Mouse (Mus musculus): ENCODE results near the gene 9130008F23Rik.

Gene 9130008F23Rik

GRCm38 (mm10) chr17:40879924-40880691 lies at the start of gene 9130008F23Rik:
Gene 9130008F23Rik (minus strand): TSS chr17:40880559.
- peak; percentile 33 for DNase-seq (ENCODE audit: low read depth, low spot score)

- DNase-seq (ENCODE audit: low read depth, low spot score): no peak
Observed at GRCm38 (mm10) chr17:40915499-40915898, 35.1 kb upstream of the 9130008F23Rik start.

GRCm38 (mm10) chr17:40914250-40914649 lies 33.9 kb upstream of the 9130008F23Rik start, which contains the start of gene Glyatl3:
Gene Glyatl3 (minus strand): TSS chr17:40914350.
- no peak for DNase-seq (ENCODE audit: low read depth, low spot score)

GRCm38 (mm10) chr17:40904721-40905154 lies 24.4 kb upstream of the 9130008F23Rik start:
- peak; percentile 55 for DNase-seq (ENCODE audit: low read depth, low spot score)

- peak; percentile 64 for DNase-seq (ENCODE audit: low read depth, low spot score)
Observed at GRCm38 (mm10) chr17:40904056-40904597, 23.8 kb upstream of the 9130008F23Rik start.

GRCm38 (mm10) chr17:40903345-40903744 lies 23.0 kb upstream of the 9130008F23Rik start:
- no peak for DNase-seq (ENCODE audit: low read depth, low spot score)

DNA sequence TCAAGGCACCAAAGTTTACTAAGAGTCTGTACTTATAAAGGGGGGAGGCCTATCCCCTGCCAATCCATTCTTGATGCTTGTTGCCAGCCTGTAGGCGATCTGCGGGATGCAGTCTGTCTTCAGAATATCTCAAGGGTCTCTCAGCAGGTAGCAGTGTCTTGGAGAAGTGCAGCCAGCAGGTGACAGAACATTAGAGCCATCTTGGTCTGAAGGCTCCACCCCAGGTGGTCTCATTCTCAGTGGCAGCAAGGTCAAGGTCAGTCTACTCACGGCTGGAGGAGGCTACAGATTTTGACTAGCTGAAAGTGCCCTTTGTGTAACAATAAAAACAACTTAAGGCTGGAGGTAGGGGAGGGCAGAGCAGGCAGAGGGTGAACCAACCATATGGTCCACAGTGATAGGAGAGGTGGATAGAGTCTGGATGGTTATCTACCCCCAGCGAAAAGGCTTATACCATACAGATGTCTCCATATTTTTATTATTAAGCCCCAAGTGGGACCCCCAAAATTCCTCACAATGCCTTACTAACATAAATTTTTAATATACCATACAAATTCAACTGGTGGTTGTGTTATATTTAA lies 19.5 kb upstream of the 9130008F23Rik start:
- peak; percentile 87 for DNase-seq (ENCODE audit: low read depth, low spot score)

DNA sequence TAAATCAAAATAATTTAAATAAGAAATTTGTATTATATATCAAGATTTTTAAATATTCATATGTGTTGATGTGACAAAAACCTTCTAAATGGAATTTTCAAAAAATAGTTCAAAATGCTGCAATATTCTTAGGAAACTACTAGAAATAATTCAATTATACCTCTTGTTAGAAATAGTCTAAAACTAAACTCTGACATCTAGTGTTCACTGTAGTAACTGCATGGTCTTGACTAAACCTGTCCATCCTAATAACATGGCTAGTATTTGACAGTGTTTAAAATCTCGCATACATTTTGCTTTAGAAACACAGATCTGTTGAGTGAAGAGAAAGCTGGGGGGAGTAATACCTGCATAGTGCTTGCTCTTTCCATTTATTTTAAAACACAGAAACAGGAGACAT lies 16.5 kb upstream of the 9130008F23Rik start:
- peak; percentile 47 for DNase-seq (ENCODE audit: low read depth, low spot score)

DNA sequence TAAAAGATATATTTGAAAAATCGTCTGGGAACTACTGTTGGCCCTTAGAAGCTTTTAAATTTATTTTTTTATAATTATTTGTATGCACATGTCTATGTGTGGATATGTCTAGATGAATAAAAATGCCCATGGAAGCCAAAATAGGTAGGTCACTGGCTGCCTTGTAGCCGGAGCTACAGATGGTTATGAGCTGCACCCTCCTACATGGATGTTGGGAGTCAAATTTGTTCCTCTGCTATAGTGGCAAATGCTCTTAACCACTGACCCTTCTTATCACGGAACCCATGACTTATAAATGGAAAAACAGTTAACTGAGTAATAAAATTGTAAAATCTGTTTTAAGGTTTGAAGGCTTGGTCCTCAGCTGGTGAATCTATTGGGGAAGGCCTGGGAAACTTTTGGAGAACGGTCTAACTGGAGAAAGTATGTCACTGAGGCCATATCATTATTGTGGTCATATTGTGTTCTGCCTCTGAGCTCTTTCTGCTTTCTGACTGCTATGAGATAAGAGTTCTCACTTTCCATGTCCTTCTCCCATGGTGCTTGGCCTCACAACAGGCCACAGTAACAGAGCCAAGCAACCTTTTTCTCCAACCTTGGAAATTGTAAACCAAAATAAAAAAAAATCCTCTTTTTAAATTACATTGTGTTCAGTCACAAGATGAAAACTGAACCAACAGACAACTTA lies 7.6 kb upstream of the 9130008F23Rik start:
- DNase-seq (ENCODE audit: low read depth, low spot score): no peak

DNA sequence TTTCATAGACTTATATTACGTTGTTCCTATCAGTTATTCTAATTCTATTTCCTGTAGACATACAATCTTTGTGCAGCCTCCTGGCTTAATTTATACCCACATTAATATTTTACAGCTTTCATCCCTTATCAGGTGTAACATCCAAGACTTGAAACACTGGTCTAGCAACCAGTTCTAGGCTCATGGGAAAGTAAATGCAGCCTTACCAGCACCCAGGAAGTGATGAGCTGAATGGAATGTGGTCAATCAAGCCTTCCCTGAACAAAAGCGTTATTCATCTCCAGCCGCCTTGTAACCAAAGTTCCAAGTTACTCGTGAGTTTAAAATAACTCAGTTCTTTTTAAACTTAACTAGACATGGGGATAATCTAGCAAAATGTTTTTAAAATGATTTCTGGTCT lies 4.8 kb upstream of the 9130008F23Rik start:
- DNase-seq (ENCODE audit: low read depth, low spot score): no peak

DNA sequence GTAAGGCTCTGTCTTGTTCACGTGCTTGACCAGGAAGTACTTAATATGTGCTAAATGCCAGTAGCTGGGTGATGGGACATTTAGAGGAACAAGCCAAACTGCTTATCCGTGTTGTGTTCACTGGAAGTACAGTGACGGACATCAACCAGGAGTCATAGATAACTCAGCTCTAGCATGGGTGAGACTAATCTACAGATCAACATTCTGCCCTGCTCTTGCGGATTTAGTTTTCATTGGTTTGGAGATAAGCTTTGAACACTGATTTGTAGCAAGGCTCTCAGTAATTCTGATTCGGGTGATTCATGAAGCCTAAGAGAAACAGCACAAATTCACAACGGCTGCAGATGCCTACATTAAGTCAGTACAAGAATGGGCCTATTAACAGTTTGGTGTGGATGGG lies 1.8 kb upstream of the 9130008F23Rik start:
- DNase-seq (ENCODE audit: low read depth, low spot score): no peak

DNA sequence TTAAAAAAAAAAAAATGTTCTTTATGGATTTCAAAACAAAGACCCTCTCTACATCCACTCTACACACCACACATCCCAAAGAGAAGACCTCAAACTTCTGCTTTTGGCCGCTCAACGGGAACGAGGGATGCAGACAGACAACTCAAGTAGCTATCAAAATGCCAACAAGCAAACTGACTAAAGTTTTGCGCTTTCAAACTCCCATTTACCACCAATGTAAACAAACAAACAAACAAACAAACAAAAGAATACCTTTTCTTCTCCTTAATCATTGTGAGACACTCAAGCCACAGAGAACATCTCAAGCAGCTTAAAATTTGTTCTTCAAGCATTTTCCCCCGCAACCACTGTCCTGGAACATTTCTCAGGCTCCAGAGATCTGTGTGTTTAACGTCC lies 833 bp downstream of the 9130008F23Rik start:
- DNase-seq (ENCODE audit: low read depth, low spot score): no peak

GRCm38 (mm10) chr17:40877741-40878140 lies 2.6 kb downstream of the 9130008F23Rik start:
- no peak for DNase-seq (ENCODE audit: low read depth, low spot score)

- DNase-seq (ENCODE audit: low read depth, low spot score): no peak
Observed at GRCm38 (mm10) chr17:40875568-40875967, 4.8 kb downstream of the 9130008F23Rik start.

DNA sequence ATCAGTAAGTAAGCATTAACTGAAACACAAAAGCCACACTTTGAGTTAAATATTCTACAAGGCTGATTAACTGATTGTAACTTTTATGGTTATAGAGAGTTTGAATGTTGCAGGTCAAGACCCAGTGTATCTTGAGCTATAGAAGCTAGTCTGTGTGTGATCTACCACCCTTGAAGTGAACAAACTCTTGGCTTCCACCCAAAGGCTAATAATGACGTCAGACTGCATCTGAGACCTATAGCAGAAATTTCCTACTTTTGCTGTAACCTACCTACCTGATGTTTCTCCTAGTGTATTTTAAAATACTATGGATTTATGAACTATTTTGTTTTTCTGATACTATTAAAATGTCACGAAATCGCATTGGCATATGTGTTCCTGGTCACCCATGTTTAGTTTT lies 5.7 kb downstream of the 9130008F23Rik start:
- DNase-seq (ENCODE audit: low read depth, low spot score): no peak

- no peak for DNase-seq (ENCODE audit: low read depth, low spot score)
Observed at GRCm38 (mm10) chr17:40873582-40874011, 6.8 kb downstream of the 9130008F23Rik start.

- no peak for DNase-seq (ENCODE audit: low read depth, low spot score)
Observed at GRCm38 (mm10) chr17:40872626-40873025, 7.7 kb downstream of the 9130008F23Rik start.

GRCm38 (mm10) chr17:40868952-40869747 lies 11.2 kb downstream of the 9130008F23Rik start:
- DNase-seq (ENCODE audit: low read depth, low spot score): no peak

DNA sequence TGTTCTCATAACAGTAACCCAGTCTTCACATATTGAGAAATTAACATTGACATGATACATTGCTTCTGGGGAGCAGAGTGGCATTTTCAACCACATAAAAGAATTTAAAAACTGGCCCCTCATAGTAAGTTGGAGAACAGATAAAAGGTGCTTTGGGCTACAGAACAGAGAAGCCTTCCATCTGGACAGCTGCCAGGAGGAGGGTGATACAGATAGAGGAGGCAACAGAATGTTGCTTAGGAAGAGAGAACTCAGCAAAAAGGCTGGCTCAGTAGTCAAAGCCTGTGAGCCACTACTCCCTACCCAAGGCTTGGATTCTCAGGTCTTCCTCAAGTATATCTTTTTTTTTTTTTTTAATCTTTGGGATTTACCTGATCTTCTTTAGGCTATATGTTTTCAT lies 25.3 kb downstream of the 9130008F23Rik start:
- DNase-seq (ENCODE audit: low read depth, low spot score): no peak

DNA sequence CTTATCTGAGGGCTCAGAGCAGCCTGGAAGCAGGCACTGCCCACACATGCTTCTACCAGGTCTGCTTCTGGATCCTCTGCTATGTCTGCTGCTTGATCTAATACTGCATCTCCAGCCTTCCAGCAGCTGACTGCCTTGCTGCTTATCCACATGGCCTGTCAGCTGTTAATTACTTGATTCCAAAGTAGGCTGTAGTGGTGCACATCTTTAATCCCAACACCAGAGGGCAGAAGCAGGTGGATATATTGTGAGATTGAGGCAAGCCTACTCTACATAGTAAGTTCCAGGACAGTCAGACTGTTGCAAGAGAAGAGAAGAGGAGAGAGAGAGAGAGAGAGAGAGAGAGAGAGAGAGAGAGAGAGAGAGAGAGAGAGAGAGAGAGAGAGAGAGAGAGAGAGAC lies 43.1 kb downstream of the 9130008F23Rik start:
- peak; percentile 56 for DNase-seq (ENCODE audit: low read depth, low spot score)

GRCm38 (mm10) chr17:40831870-40832269 lies 48.5 kb downstream of the 9130008F23Rik start:
- DNase-seq (ENCODE audit: low read depth, low spot score): peak; percentile 9
